Mouse (Mus musculus): ENCODE data around the gene Bnipl.

Gene Bnipl

DNA sequence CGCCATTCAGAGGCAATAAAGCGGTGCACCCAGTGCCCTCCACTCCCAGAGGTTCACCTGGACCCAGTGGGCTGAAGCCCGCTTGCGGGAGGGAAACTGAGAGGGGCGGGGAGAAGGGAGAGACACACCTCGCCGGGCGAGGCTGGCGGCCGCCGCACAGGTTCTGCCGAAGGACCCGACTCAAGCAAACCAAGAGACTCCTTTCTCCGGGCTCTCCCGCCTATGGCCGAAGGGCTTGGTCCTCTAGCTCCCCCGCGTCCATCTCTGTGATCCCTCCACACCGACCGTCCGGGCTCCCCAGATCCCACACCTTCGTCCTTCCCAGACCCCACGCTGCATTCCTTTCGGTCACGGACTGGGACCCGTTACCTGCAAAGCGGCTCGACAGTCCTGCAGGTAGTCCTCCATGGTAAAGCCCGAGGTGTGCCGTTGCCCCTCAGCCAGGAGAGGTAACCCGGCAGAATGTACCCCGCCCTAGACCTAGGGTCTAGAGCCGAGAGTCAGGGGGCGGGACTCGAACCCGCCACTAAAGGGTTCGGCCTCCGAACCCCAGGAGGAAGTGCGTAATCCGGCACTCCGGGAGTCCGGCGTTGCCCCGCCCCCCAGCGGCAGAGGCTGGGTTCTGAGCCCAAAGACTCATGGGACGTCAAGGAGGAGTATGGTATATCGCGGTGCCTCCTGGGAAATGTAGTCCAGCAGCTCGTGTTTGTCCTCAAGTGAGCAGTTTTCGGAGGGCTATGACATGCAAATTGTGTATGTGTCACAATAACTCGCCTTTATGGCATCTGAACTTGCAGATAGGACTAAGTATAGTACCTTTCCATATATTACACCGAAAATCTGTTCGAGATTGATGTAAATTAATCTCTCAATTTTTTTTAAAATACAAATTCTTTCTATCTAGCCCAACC, 30.5 kb upstream of the Bnipl start, which contains the start of the genes Mindy1 and Prune1:
Gene Mindy1 (plus strand): TSS at position 130 of the 911 bp plus-strand sequence.
Gene Prune1 (minus strand): TSS at position 861 of the 911 bp plus-strand sequence.
- in situ Hi-C loops (cut with MboI; ENCODE audit: unreplicated experiment in 2 of 2), result no loop called here

DNA sequence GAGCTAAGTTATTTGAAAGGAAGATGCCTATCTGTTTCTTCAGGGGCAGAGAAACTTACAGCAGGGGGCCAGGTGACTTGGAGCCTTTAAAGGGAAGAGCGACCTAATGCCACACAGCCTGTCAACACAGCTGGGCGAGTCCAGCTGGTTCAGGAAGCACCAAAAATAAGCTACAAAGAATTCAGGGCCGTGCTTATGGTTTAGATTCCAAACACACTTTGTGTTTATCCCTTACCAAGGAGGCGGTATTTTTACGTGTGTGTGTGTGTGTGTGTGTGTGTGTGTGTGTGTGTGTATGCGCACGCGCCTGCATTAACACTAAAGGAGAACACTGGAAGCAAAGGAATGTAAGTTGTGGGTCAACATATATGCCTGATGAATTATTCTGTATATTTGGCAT, 29.8 kb upstream of the Bnipl start:
- in situ Hi-C loops (cut with MboI; ENCODE audit: unreplicated experiment in 2 of 2), result no loop called here

DNA sequence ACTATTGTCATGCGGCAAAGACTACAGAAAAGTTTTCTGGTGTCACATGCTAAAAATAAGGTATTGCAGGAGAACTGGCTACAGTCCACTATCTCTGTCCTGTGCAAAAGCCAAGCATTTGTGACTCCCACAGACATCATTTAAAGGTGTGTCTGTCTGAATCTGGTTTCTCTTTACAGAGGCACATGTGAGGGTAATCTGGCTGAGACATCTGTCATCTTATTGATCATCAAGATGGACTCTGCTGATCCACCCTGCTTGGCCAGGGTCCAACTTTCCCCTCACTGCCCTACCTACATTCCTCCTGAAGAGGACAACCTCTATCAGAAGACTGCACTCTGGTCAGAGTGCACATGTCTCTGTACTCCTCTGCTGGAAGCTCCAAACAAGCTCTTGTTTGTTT, 26.2 kb upstream of the Bnipl start:
- in situ Hi-C loops (cut with MboI; ENCODE audit: unreplicated experiment in 2 of 2), result no loop called here

DNA sequence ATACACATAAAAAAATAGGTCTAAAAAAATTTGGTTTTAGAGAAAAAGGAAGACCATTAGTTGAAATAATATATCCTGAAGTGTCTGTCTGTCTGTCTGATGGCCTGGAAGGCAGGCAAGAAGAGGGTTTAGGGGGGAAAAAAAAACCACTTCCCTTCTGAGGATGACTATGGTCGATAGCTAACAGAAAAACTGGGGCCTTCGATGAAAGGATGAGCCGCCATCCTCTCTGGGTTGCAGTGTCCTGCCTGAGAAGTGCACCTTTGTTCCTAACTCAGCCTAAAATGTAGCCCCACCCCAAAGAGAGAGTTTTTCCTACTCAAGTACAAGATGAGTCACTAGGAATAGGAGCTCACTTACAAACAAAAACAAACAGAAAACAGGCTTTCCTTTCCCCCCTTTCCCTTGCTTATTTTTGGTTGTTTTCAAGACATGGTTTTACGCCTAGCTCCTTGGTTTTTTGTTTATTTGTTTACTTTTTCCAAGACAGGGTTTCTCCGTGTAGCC, 25.5 kb upstream of the Bnipl start:
- in situ Hi-C loops (cut with MboI; ENCODE audit: unreplicated experiment in 2 of 2), result no loop called here

DNA sequence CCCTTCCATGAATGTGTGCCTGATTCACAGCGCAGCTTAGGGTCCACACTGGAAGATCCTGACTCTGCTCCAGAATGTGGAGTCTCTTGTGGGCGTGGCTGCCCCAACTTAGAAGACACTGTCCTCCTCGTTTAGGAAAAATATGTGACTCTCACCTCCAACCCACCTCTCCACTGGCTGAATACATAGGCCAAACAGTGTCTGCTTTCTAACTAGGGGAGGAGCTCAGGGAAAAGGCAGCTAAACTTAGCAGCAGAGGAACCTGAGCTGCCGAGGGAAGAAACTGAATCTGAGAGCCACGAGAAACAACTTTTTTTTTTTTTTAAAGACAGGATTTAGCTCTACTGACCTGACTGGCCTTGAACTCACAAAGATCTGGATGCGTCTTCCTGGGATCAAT, 24.2 kb upstream of the Bnipl start:
- in situ Hi-C loops (cut with MboI; ENCODE audit: unreplicated experiment in 2 of 2), result no loop called here

DNA sequence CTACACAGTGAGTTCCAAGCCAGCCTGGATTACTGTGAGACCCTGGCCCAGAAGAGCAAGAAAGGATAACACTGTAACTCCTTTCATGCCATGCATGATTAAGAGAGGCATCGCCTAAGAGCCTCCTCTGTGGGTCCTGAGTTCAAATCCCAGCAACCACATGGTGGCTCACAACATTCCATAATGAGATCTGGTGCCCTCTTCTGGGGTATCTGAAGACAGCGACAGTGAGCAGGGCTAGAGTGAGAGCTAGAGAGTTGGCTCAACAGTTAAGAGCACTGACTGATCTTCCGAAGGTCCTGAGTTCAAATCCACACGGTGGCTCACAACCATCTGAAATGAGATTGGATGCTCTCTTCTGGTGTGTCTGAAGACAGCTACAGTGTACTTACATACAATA, 23.5 kb upstream of the Bnipl start:
- in situ Hi-C loops (cut with MboI; ENCODE audit: unreplicated experiment in 2 of 2), result loop anchor here in 1 of 2 experiments (25.0 kb wide), 1 partner anchor 137 kb away; the partner anchor contains the start of genes Lysmd1, Scnm1 and Tnfaip8l2

DNA sequence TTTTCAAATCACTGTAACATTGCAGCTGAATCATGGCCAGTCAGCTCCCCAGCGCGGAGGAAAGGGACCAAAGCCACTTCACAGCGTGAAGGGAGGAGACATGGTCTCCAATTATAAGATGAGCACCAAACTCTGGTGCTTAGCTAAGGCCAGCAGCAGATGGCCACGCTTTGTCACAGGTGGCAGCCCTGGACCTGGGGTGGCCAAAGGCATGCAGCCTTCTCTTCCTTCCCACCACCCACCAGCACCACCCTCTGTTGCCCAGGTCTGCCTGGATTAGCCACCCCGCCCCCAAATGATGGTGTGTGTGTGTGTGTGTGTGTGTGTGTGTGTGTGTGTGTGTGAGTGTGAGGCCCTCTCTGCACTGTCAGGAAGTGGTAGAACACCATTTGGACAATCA, 22.5 kb upstream of the Bnipl start:
- in situ Hi-C loops (cut with MboI; ENCODE audit: unreplicated experiment in 2 of 2), result loop anchor here in 1 of 2 experiments (25.0 kb wide), 1 partner anchor 136 kb away; the partner anchor contains the start of genes Lysmd1, Scnm1 and Tnfaip8l2

DNA sequence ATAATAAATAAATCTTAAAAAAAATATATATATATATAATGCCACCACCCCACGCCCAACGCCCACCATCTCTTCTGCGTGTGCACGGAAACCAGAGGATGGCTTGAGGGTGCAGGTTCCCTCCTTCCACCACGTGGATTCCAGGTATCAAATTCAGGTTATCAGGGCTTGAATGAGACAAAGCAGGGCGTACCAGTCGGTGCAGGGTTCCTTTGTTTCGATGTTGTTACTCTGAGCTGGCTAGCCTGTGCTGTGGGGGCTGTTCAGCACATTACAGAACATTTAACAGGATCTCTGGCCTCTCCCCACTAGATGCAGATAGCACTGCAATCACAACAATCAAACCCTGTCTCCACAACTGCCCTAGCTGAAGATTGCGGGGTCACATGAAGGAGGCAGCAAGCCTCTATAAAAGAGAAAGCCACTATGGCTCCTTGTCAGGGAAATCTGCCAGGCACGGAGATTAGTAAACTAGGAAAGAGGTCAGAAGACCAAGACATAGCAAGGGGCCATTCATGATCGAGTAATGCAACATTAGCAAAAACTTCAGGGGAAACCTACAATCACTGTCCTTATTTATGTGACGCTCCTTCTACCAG, 19.9 kb upstream of the Bnipl start:
- in situ Hi-C loops (cut with MboI; ENCODE audit: unreplicated experiment in 2 of 2), result loop anchor here in 1 of 2 experiments (25.0 kb wide), 1 partner anchor 134 kb away; the partner anchor contains the start of genes Lysmd1, Scnm1 and Tnfaip8l2

DNA sequence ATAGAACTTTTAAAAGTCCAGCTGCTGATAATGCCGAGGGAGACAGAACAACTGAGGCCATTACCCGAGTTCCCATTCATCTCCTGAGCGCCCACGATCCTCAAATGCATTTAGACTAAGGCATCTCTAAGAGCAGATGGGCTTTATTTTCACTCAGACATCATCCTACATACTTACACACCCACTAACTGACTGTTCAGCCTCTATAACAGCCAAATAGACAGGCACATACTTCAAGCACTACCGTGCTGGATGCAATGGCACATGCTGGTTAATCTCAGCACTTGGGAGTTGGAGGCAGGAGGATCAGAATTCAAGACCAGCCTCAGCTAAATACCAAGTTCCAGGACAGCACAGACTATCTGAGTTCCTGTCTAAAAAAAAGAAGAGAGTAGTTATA, 18.8 kb upstream of the Bnipl start:
- in situ Hi-C loops (cut with MboI; ENCODE audit: unreplicated experiment in 2 of 2), result loop anchor here (5.0 to 25.0 kb wide), 2 partner anchors 57 to 132 kb away; partner anchors contain the start of genes Lysmd1 (in 1 of the 2), Scnm1 (in 1 of the 2) and Tnfaip8l2 (in 1 of the 2)

DNA sequence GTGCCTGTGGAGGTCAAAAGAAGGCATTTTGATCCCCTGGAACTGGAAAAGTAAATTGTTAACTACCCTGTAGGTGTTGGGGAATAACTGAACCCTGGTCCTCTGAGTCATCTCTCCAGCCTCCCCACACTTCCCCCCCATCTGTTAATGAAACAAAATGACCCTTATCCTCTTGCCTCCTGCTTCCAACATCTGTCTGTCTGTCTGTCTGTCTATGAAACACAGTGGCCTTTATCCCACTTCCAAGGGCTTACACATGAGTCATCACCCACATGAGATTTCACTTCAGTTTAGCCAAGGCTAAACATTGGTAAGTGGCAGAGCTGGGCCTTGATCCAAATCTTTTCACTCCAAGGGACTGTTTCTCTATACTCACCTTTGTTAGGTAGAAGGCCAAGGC, 16.9 kb upstream of the Bnipl start:
- in situ Hi-C loops (cut with MboI; ENCODE audit: unreplicated experiment in 2 of 2), result loop anchor here (5.0 to 25.0 kb wide), 2 partner anchors 56 to 131 kb away; partner anchors contain the start of genes Lysmd1 (in 1 of the 2), Scnm1 (in 1 of the 2) and Tnfaip8l2 (in 1 of the 2)

DNA sequence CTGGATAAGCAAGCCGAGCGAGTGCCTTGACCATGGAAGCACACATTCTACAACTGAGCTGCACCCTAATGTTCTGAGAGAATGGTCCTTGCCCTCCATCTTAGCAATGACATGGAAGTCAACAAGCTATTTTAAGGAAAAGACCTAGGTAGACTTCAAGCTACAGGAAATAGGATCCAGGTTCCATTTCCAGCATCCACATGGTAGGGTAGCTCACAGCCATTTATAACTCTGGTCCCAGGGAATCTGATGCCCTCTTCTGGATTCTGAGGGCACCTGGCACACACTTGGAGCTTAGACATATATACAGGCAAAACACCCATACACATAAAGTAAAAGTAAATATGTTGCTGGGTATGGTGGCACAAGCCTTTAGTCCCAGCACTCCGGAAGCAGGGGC, 15.1 kb upstream of the Bnipl start:
- in situ Hi-C loops (cut with MboI; ENCODE audit: unreplicated experiment in 2 of 2), result loop anchor here (5.0 to 25.0 kb wide), 2 partner anchors 54 to 129 kb away; partner anchors contain the start of genes Lysmd1 (in 1 of the 2), Scnm1 (in 1 of the 2) and Tnfaip8l2 (in 1 of the 2)

DNA sequence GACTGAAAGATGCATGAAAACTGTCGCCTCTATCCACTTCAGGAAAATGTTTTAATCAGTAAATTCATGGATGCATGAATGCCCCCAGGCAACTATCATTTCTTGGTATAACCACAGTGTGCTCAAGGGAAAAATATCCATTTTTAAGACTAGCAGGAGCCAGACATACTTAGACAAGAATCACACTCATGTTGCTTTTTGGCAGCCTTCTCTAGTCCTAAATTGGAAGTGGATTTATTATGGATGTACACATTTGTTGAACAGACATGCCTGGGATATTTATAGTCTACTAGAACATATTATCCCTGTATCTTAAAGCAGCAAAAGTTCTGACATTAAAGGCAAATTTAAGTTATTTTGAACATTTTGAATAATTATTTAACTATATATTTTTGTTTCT, 13.7 kb upstream of the Bnipl start:
- in situ Hi-C loops (cut with MboI; ENCODE audit: unreplicated experiment in 2 of 2), result loop anchor here (5.0 to 25.0 kb wide), 4 partner anchors 52 to 202 kb away; partner anchors contain the start of genes Tnfaip8l2 (in 2 of the 2), Lysmd1 (in 1 of the 2) and Scnm1 (in 1 of the 2)

DNA sequence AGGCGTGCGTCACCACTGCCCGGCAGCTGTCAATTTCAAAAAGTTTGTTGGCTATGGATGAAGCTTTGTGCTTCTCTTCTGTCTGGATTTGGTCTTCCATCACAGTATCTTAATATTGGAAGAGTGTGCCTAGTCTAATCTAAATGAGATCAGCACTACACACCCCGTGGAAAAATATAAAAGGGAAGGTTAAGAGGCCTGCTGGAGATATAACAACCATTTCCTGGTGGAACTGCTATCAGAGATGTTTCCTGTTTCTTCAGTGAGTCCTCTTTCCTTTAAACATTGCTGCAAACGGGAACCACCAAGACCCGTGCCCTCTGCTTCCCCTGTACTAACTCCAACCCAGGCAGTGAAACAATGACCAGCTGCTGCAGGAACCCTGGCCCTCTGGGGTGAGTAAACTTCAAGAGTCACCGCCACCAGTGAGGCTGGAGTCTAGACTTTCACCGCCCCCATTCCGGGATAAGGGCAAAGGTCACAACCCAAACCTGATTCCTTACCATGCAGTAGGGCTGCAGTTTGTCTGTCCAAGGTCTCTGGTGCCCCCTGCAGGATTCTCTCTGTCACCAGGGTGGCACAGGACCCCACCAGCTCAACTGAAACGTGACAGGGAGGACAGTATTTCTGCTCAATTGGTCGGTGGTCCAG, 12.2 kb upstream of the Bnipl start:
- in situ Hi-C loops (cut with MboI; ENCODE audit: unreplicated experiment in 2 of 2), result loop anchor here (5.0 to 25.0 kb wide), 3 partner anchors 121 to 201 kb away; partner anchors contain the start of genes Tnfaip8l2 (in 2 of the 2), Lysmd1 (in 1 of the 2) and Scnm1 (in 1 of the 2)

DNA sequence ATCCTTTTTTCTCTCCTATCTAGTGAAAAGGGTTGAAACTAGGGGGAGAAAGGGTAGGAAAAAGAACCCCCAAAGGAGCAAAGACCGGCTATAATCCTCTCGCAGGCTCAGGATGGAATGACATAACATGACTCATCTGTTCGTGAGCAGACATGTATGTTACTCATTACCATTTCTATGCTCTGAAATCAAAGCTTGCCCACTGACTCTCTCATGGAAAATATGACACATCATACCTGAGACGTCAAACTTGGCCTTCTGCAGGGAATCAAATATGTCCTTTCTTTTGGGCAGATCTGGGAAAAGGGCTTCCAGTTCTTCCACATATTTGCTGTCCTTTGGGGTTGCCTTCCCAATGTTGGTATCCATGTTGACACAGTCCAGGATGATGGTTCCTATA, 11.0 kb upstream of the Bnipl start:
- in situ Hi-C loops (cut with MboI; ENCODE audit: unreplicated experiment in 2 of 2), result loop anchor here (5.0 to 25.0 kb wide), 3 partner anchors 120 to 200 kb away; partner anchors contain the start of genes Tnfaip8l2 (in 2 of the 2), Lysmd1 (in 1 of the 2) and Scnm1 (in 1 of the 2)

DNA sequence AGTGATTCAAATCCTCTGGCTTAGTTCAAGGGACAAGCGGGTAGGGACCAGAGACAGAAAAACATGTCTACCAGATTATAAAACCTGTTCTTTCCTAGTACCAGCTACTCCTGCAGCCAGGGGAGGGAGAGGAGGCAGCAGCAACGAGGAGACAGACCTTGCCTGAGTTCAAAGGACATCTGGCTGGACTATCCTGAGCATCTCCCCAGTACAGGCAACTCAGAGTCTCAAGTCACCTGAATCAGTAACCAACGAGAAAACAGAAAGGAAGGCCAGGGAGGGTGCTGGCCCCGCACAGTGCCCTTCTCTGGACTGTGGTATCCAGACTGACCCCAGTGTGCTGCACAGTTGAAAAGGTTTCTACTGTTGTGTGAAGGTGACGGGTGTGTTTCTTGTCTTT, 5.9 kb upstream of the Bnipl start:
- in situ Hi-C loops (cut with MboI; ENCODE audit: unreplicated experiment in 2 of 2), result loop anchor here in 1 of 2 experiments (25.0 kb wide), 1 partner anchor 120 kb away; the partner anchor contains the start of genes Lysmd1, Scnm1 and Tnfaip8l2

DNA sequence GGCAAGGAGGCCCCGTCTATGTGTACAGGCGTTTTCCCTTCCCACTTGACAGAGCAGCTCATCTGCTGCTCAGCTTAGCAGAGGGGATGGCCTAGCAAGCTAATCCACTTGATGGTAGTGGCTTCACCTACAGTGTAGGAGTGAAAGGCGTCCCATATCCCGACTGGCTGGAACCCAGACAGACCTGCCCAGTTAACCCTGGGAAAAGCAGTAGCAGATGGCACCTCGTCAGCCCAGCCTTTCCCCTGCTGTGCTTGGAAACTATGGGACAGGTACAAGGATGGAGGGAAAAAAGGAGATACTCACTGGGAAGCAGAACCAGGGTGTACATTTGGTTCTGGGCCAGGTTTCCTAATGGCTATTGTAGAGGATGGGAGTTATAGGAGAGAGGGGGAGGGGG, 632 bp downstream of the Bnipl start:
- in situ Hi-C loops (cut with MboI; ENCODE audit: unreplicated experiment in 2 of 2), result loop anchor here in 1 of 2 experiments (25.0 kb wide), 1 partner anchor 113 kb away; the partner anchor contains the start of genes Lysmd1, Scnm1 and Tnfaip8l2

DNA sequence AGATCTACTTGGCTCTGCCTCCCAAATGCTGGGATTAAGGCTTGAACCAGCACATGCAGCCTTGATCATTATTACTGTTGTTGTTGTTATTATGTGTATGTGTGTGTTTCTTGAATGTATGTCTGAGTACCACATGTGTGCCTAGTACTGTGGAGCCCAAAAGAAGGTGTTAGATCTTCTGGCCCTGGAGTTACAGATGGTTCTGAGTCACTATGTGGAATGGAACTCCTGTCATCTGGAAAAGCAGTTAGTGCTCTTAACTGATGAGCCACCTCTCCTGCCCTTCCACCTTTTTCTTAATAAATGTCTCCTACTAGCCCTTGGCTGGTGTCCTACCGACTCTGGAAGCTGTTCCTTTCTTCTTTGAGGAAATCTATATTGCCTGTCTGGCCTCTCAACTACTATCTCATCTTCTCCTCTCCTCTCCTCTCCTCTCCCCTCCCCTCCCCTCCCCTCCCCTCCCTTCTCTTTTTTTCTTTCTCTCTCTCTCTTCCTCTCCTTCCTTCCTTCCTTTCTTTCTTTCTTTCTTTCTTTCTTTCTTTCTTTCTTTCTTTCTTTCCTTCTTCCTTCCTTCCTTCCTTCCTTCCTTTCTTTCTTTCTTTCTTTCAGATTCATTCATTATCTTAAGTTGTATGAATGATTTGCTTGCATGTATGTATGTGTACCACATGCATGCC, 3.2 kb downstream of the Bnipl start:
- in situ Hi-C loops (cut with MboI; ENCODE audit: unreplicated experiment in 2 of 2), result no loop called here

DNA sequence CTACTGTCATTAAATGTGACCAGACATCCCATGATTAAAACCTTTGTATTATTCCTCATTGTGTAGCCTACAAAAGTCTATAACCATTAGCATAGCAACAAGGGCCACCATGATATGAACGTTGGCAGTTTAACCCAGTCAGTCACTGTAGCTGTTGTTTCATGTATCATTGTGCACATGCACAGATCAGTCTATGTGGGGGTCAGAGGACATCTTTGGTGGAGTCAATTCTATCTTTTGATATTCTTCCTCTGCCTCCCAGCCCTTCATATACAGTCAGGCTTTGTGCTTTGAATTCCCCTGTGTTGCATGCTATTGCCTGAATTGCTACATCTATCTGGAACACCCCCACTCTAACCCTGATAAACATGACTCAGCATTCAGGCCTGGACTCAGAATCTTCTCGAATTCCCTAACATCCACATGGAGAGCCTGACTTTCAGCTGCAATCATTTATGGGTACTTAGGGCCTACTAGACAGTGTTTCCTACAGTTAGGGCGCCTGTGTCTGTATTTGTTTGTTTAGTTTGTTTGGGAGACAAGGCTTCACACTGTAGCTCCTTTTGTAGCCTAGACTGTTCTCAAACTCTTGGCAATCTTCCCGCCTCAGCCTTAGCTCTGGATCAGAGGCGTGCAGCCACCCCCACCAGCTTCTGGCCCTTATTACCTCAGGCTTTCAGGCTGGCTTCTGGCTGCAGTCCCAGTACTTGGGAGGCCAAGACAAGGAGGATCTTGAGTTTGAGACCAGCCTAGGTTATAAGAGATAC, 4.3 kb downstream of the Bnipl start:
- in situ Hi-C loops (cut with MboI; ENCODE audit: unreplicated experiment in 2 of 2), result no loop called here

Data from v-Abl transformed pro-B cells (cell line).